Mouse (Mus musculus): Measurements from ENCODE around the gene 2310061I04Rik. TPM values are rescaled to one million over a fixed set of nuclear protein-coding genes. Genes with fewer than 3 reads are reported as not detected.

Gene 2310061I04Rik
- polyA plus RNA-seq, 1 experiment from 2014 or later = 28.5 TPM

- H3K4me1 ChIP-seq (ENCODE audit: control insufficient read depth, insufficient read depth, low read length) = no peaks in the 10 kb centered on the region
- no peak overlapping the region for H3K9ac ChIP-seq (ENCODE audit: low read length)
- ATAC-seq (ENCODE audit: insufficient read depth, low FRiP score, low TSS enrichment) (no peak), DNase-seq (ENCODE audit: low spot score) (no peak)
- no peak overlapping the region for H3K4me3 ChIP-seq (ENCODE audit: low read depth, low read length)
- no peak overlapping the region for H3K4me2 ChIP-seq (ENCODE audit: low read depth)
- H3K36me3 ChIP-seq (ENCODE audit: control insufficient read depth, insufficient read depth, low read length) = peaks cover 42% of the 10 kb centered on the region
- 90% methylated on average over 1 of the region's 1 CpGs for WGBS
- no peak overlapping the region for H3K27ac ChIP-seq (ENCODE audit: low read depth, low read length)
- H3K27me3 ChIP-seq (ENCODE audit: control insufficient read depth, insufficient read depth, low read length) = no peaks in the 10 kb centered on the region
- no peaks in the 10 kb centered on the region; the same call in 1 of the 2 replicates for H3K9me3 ChIP-seq (ENCODE audit: control insufficient read depth, low read length)
Observed at GRCm38 (mm10) chr17:35927471-35927870, 30.2 kb upstream of the 2310061I04Rik start.

GRCm38 (mm10) chr17:35923281-35923680 is 26.1 kb upstream of the 2310061I04Rik start:
- WGBS = 92% methylated on average over 4 of the region's 4 CpGs
- H3K9ac ChIP-seq (ENCODE audit: low read length) = no peak overlapping the region
- no peak for DNase-seq (ENCODE audit: low spot score)
- H3K36me3 ChIP-seq (ENCODE audit: control insufficient read depth, insufficient read depth, low read length) = peaks cover 24% of the 10 kb centered on the region
- ATAC-seq (ENCODE audit: insufficient read depth, low FRiP score, low TSS enrichment) = no peak
- no peak overlapping the region for H3K4me3 ChIP-seq (ENCODE audit: low read depth, low read length)
- no peaks in the 10 kb centered on the region; the same call in 1 of the 2 replicates for H3K9me3 ChIP-seq (ENCODE audit: control insufficient read depth, low read length)
- no peak overlapping the region for H3K27ac ChIP-seq (ENCODE audit: low read depth, low read length)
- H3K4me2 ChIP-seq (ENCODE audit: low read depth) = no peak overlapping the region
- H3K27me3 ChIP-seq (ENCODE audit: control insufficient read depth, insufficient read depth, low read length) = no peaks in the 10 kb centered on the region
- H3K4me1 ChIP-seq (ENCODE audit: control insufficient read depth, insufficient read depth, low read length) = peaks cover 12% of the 10 kb centered on the region

GRCm38 (mm10) chr17:35922566-35922965 is 25.3 kb upstream of the 2310061I04Rik start:
- H3K4me2 ChIP-seq (ENCODE audit: low read depth) = no peak overlapping the region
- H3K27me3 ChIP-seq (ENCODE audit: control insufficient read depth, insufficient read depth, low read length) = no peaks in the 10 kb centered on the region
- H3K36me3 ChIP-seq (ENCODE audit: control insufficient read depth, insufficient read depth, low read length) = peaks cover 19% of the 10 kb centered on the region
- H3K4me3 ChIP-seq (ENCODE audit: low read depth, low read length) = no peak overlapping the region
- ATAC-seq (ENCODE audit: insufficient read depth, low FRiP score, low TSS enrichment) (no peak), DNase-seq (ENCODE audit: low spot score) (no peak)
- 89% methylated on average over 3 of the region's 3 CpGs for WGBS
- H3K27ac ChIP-seq (ENCODE audit: low read depth, low read length) = no peak overlapping the region
- H3K4me1 ChIP-seq (ENCODE audit: control insufficient read depth, insufficient read depth, low read length) = peaks cover 12% of the 10 kb centered on the region
- no peak overlapping the region for H3K9ac ChIP-seq (ENCODE audit: low read length)
- no peaks in the 10 kb centered on the region; the same call in 1 of the 2 replicates for H3K9me3 ChIP-seq (ENCODE audit: control insufficient read depth, low read length)

GRCm38 (mm10) chr17:35921710-35922109 is 24.5 kb upstream of the 2310061I04Rik start:
- DNase-seq (ENCODE audit: low spot score) (no peak), ATAC-seq (ENCODE audit: insufficient read depth, low FRiP score, low TSS enrichment) (no peak)
- peaks cover 18% of the 10 kb centered on the region for H3K36me3 ChIP-seq (ENCODE audit: control insufficient read depth, insufficient read depth, low read length)
- H3K27ac ChIP-seq (ENCODE audit: low read depth, low read length) = no peak overlapping the region
- no peaks in the 10 kb centered on the region for H3K27me3 ChIP-seq (ENCODE audit: control insufficient read depth, insufficient read depth, low read length)
- H3K9me3 ChIP-seq (ENCODE audit: control insufficient read depth, low read length) = no peaks in the 10 kb centered on the region; the same call in 1 of the 2 replicates
- no peak overlapping the region for H3K4me2 ChIP-seq (ENCODE audit: low read depth)
- H3K9ac ChIP-seq (ENCODE audit: low read length) = no peak overlapping the region
- H3K4me3 ChIP-seq (ENCODE audit: low read depth, low read length) = no peak overlapping the region
- peaks cover 12% of the 10 kb centered on the region for H3K4me1 ChIP-seq (ENCODE audit: control insufficient read depth, insufficient read depth, low read length)
- 92% methylated on average over 4 of the region's 4 CpGs for WGBS

GRCm38 (mm10) chr17:35920862-35921562 is 23.8 kb upstream of the 2310061I04Rik start:
- 0 out of 2 replicates have a peak overlapping the region, but pooled peaks have one; percentile 17 for H3K27ac ChIP-seq (ENCODE audit: low read depth, low read length)
- H3K9me3 ChIP-seq (ENCODE audit: control insufficient read depth, low read length) = no peaks in the 10 kb centered on the region; the same call in 1 of the 2 replicates
- H3K4me2 ChIP-seq (ENCODE audit: low read depth) = no peak overlapping the region; the same call in 1 of the 2 replicates
- WGBS = 82% methylated on average over 5 of the region's 5 CpGs
- H3K36me3 ChIP-seq (ENCODE audit: control insufficient read depth, insufficient read depth, low read length) = peaks cover 14% of the 10 kb centered on the region
- DNase-seq (ENCODE audit: low spot score) (peak; percentile 46), ATAC-seq (ENCODE audit: insufficient read depth, low FRiP score, low TSS enrichment) (no peak)
- H3K4me3 ChIP-seq (ENCODE audit: low read depth, low read length) = no peak overlapping the region
- peaks cover 12% of the 10 kb centered on the region for H3K4me1 ChIP-seq (ENCODE audit: control insufficient read depth, insufficient read depth, low read length)
- no peak overlapping the region for H3K9ac ChIP-seq (ENCODE audit: low read length)
- no peaks in the 10 kb centered on the region for H3K27me3 ChIP-seq (ENCODE audit: control insufficient read depth, insufficient read depth, low read length)

- peak overlapping the region; percentile 97 for H3K27ac ChIP-seq (ENCODE audit: low read depth, low read length)
- no peaks in the 10 kb centered on the region for H3K27me3 ChIP-seq (ENCODE audit: control insufficient read depth, insufficient read depth, low read length)
- H3K4me1 ChIP-seq (ENCODE audit: control insufficient read depth, insufficient read depth, low read length) = peaks cover 12% of the 10 kb centered on the region
- H3K4me3 ChIP-seq (ENCODE audit: low read depth, low read length) = no peak overlapping the region
- no peak overlapping the region for H3K4me2 ChIP-seq (ENCODE audit: low read depth)
- H3K36me3 ChIP-seq (ENCODE audit: control insufficient read depth, insufficient read depth, low read length) = peaks cover 14% of the 10 kb centered on the region
- no peak for ATAC-seq (ENCODE audit: insufficient read depth, low FRiP score, low TSS enrichment)
- no peak for DNase-seq (ENCODE audit: low spot score)
- 100% methylated on average over 1 of the region's 1 CpGs for WGBS
- no peaks in the 10 kb centered on the region; the same call in 1 of the 2 replicates for H3K9me3 ChIP-seq (ENCODE audit: control insufficient read depth, low read length)
- H3K9ac ChIP-seq (ENCODE audit: low read length) = no peak overlapping the region; the same call in 1 of the 2 replicates
Observed at GRCm38 (mm10) chr17:35920384-35920783, 23.2 kb upstream of the 2310061I04Rik start.

GRCm38 (mm10) chr17:35919864-35920301 is 22.7 kb upstream of the 2310061I04Rik start:
- H3K4me3 ChIP-seq (ENCODE audit: low read depth, low read length) = peak overlapping the region; percentile 82; the same call in 1 of the 2 replicates
- peak overlapping the region; percentile 92 for H3K4me2 ChIP-seq (ENCODE audit: low read depth)
- no peak for DNase-seq (ENCODE audit: low spot score)
- no peak for ATAC-seq (ENCODE audit: insufficient read depth, low FRiP score, low TSS enrichment)
- H3K4me1 ChIP-seq (ENCODE audit: control insufficient read depth, insufficient read depth, low read length) = peaks cover 12% of the 10 kb centered on the region
- H3K36me3 ChIP-seq (ENCODE audit: control insufficient read depth, insufficient read depth, low read length) = peaks cover 14% of the 10 kb centered on the region
- WGBS = 66% methylated on average over 6 of the region's 6 CpGs
- H3K9me3 ChIP-seq (ENCODE audit: control insufficient read depth, low read length) = no peaks in the 10 kb centered on the region; the same call in 1 of the 2 replicates
- no peaks in the 10 kb centered on the region for H3K27me3 ChIP-seq (ENCODE audit: control insufficient read depth, insufficient read depth, low read length)
- peak overlapping the region; percentile 98 for H3K9ac ChIP-seq (ENCODE audit: low read length)
- peak overlapping the region; percentile 97 for H3K27ac ChIP-seq (ENCODE audit: low read depth, low read length)

GRCm38 (mm10) chr17:35919060-35919715 is 22.0 kb upstream of the 2310061I04Rik start:
- H3K9me3 ChIP-seq (ENCODE audit: control insufficient read depth, low read length) = no peaks in the 10 kb centered on the region; the same call in 1 of the 2 replicates
- peak; percentile 36 for ATAC-seq (ENCODE audit: insufficient read depth, low FRiP score, low TSS enrichment)
- DNase-seq (ENCODE audit: low spot score) = peak; percentile 92
- H3K36me3 ChIP-seq (ENCODE audit: control insufficient read depth, insufficient read depth, low read length) = peaks cover 8% of the 10 kb centered on the region
- peak overlapping the region; percentile 97 for H3K27ac ChIP-seq (ENCODE audit: low read depth, low read length)
- no peaks in the 10 kb centered on the region for H3K27me3 ChIP-seq (ENCODE audit: control insufficient read depth, insufficient read depth, low read length)
- peak overlapping the region; percentile 98 for H3K9ac ChIP-seq (ENCODE audit: low read length)
- WGBS = 18% methylated on average over 7 of the region's 7 CpGs
- peaks cover 12% of the 10 kb centered on the region for H3K4me1 ChIP-seq (ENCODE audit: control insufficient read depth, insufficient read depth, low read length)
- H3K4me3 ChIP-seq (ENCODE audit: low read depth, low read length) = peak overlapping the region; percentile 82
- H3K4me2 ChIP-seq (ENCODE audit: low read depth) = peak overlapping the region; percentile 92
